Mouse (Mus musculus) stomach, embryonic 15.5 days (tissue): ENCODE measurements at regions not wholly inside any gene's neighbourhood (a gene's known extent, or its start where the extent isn't known, plus 50 kb on each side); places are given as distances from the start of the nearest gene placed in this dataset.

Experiments used
- ATAC-seq: fragments of 200-750 bp; cut with Nextera tagmentation; 2 replicates; pipeline ENCODE4 v1.8.0; 2017; ENCODE audit warnings: low read depth, moderate number of reproducible peaks, moderate TSS enrichment; ENCODE audit not compliant: insufficient read depth, low FRiP score
- H3K27ac ChIP-seq: fragments of 300-500 bp; sonication (generic); 2 replicates; pipeline ENCODE4 v1.5.1; 2015; ENCODE audit warnings: mild to moderate bottlenecking, inconsistent platforms
- H3K27me3 ChIP-seq: fragments of 300-500 bp; sonication (generic); replicated peaks from 2 replicates; pipeline ENCODE4 v1.6.1; 2015; ENCODE audit warnings: inconsistent platforms
- H3K36me3 ChIP-seq: fragments of 300-500 bp; sonication (generic); 2 replicates; pipeline ENCODE4 v1.6.1; 2015; ENCODE audit warnings: inconsistent platforms
- H3K4me1 ChIP-seq: fragments of 300-500 bp; sonication (generic); 2 replicates; pipeline ENCODE4 v1.6.1; 2015; ENCODE audit warnings: inconsistent platforms
- H3K4me2 ChIP-seq: fragments of 300-500 bp; sonication (generic); 2 replicates; pipeline ENCODE4 v1.6.1; 2015; ENCODE audit warnings: mild to moderate bottlenecking, inconsistent platforms
- H3K4me3 ChIP-seq: fragments of 300-500 bp; sonication (generic); replicated peaks from 2 replicates; pipeline ENCODE4 v1.5.1; 2015; ENCODE audit warnings: inconsistent platforms
- H3K9ac ChIP-seq: fragments of 300-500 bp; sonication (generic); 2 replicates; pipeline ENCODE4 v1.6.1; 2015; ENCODE audit warnings: inconsistent platforms
- H3K9me3 ChIP-seq: fragments of 300-500 bp; sonication (generic); 2 replicates; pipeline ENCODE4 v1.6.1; 2016; ENCODE audit warnings: inconsistent platforms
- WGBS: fragments of 180-500 bp; shearing (Covaris S2); methylation state at CpG from one replicate; pipeline ENCODE4 v1.1.7; 2015; 5-methylcytosine and 5-hydroxymethylcytosine counted together

DNA sequence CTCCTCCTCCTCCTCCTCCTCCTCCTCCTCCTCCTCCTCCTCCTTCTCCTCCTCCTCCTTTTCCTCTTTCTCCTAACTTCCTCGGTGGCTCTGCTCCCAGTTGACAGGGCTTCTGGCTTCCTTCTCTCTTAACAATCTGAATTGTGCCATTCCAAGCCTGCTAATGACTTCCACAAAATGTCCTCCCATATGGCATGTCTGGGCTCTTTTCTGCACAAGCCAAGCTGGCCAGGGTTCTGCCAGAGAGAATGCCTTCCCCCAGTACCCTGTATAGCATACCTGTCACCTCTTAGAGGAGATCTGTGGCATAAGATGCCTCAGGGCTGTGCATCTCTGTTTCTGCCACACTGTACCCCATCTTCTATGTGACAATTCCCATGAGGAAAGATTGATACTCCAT, 70.0 kb upstream of the B3gat1 start:
- Histone ChIP-seq H3K4me3 (no peak overlapping the region), H3K27me3 (no peaks in the 10 kb centered on the region), H3K4me2 (no peak overlapping the region), H3K9me3 (no peaks in the 10 kb centered on the region), H3K36me3 (no peaks in the 10 kb centered on the region), H3K27ac (no peak overlapping the region), H3K4me1 (no peaks in the 10 kb centered on the region), H3K9ac (no peak overlapping the region)
- ATAC-seq: no peak
- no CpG with 5 or more reads among the region's 1 CpGs for WGBS

- no peaks in the 10 kb centered on the region for H3K9me3 ChIP-seq
- H3K36me3 ChIP-seq: no peaks in the 10 kb centered on the region
- 63% methylated on average over 3 of the region's 3 CpGs for WGBS
- no peaks in the 10 kb centered on the region for H3K4me1 ChIP-seq
- H3K27me3 ChIP-seq: no peaks in the 10 kb centered on the region
- no peak overlapping the region for H3K27ac ChIP-seq
- H3K4me2 ChIP-seq: no peak overlapping the region
- H3K9ac ChIP-seq: no peak overlapping the region
- ATAC-seq: no peak
- H3K4me3 ChIP-seq: no peak overlapping the region
These were observed 65.7 kb upstream of the B3gat1 start for GRCm38 (mm10) chr9:26667835-26668234.

GRCm38 (mm10) chr9:26674059-26674757, 59.3 kb upstream of the B3gat1 start:
- no peak for ATAC-seq

DNA sequence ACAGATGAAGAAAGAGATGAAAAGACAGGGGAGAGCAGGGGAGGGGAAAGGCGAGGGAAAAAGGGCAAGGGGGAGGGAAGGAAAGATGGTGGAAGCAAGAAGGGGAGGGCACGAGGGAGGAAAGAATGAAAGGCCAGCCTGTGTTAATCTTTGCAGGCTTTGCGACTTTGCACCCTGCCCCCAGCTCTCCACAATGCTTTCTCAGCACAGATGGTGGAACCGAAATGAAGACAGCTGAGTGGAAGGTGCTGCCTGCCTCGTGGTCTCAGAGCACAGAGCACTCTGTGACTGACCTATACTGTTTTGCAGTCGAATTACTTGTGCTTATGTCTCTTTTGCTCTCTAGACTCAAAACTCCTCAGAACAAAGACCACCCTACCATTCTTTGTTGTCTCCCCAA, 55.2 kb upstream of the B3gat1 start:
- no peaks in the 10 kb centered on the region for H3K4me1 ChIP-seq
- H3K4me3 ChIP-seq: no peak overlapping the region
- H3K9ac ChIP-seq: no peak overlapping the region
- no peak overlapping the region for H3K4me2 ChIP-seq
- H3K27ac ChIP-seq: no peak overlapping the region
- WGBS: 35% methylated on average over 6 of the region's 6 CpGs
- ATAC-seq: no peak
- H3K27me3 ChIP-seq: no peaks in the 10 kb centered on the region
- H3K9me3 ChIP-seq: no peaks in the 10 kb centered on the region
- no peaks in the 10 kb centered on the region for H3K36me3 ChIP-seq

More at GRCm38 (mm10) chr9:26674059-26674757, 59.3 kb upstream of the B3gat1 start:
- no peaks in the 10 kb centered on the region for H3K27me3 ChIP-seq
- H3K9me3 ChIP-seq: no peaks in the 10 kb centered on the region
- no peak overlapping the region for H3K4me2 ChIP-seq
- 82% methylated on average over 2 of the region's 2 CpGs for WGBS
- H3K27ac ChIP-seq: no peak overlapping the region
- H3K4me1 ChIP-seq: no peaks in the 10 kb centered on the region
- H3K36me3 ChIP-seq: no peaks in the 10 kb centered on the region
- no peak overlapping the region for H3K4me3 ChIP-seq
- H3K9ac ChIP-seq: no peak overlapping the region

- Histone ChIP-seq H3K4me3 (no peak overlapping the region), H3K36me3 (no peaks in the 10 kb centered on the region), H3K4me2 (no peak overlapping the region), H3K9ac (no peak overlapping the region), H3K9me3 (no peaks in the 10 kb centered on the region), H3K4me1 (no peaks in the 10 kb centered on the region), H3K27me3 (no peaks in the 10 kb centered on the region), H3K27ac (no peak overlapping the region)
- ATAC-seq: no peak
- WGBS: 60% methylated on average over 1 of the region's 1 CpGs
These were observed 52.0 kb upstream of the B3gat1 start for GRCm38 (mm10) chr9:26681516-26681915.
